11 mouse cellular contexts compared by ENCODE assay signal in genomic region chr6:108466061-108466531, GRCm38 (mm10).
A peak's percentile ranks its signal among the peaks of the same experiment; 100 is the strongest.
DNase-seq lines count a peak whose midpoint lies in the region; ATAC-seq and TF ChIP-seq lines count a peak whose summit lies in the region.
"Had no signal": no experiment of that assay in that cellular context is flagged by ENCODE, and none has a peak within 500 bp of the region (broad histone marks: within the 10 kb centered on the region; RNA-seq: fewer than 3 reads in every experiment).

No protein-coding gene starts in this region.

- peak; percentile 76 for ATAC-seq in activated CD4-positive, CD25-positive, alpha-beta regulatory T cell, adult 4 months
- ATAC-seq in lung, embryonic 14.5 days (ENCODE audit: insufficient read depth) = 0 out of 2 replicates have a peak, but pooled peaks have one; percentile 12
- ATAC-seq: intestine, embryonic 15.5 days had no signal

- intact Hi-C loops in gastrocnemius, adult 2 months (cut with DNase I) = loop anchor here (5.0 kb wide), 1 partner anchor 39 kb away; no protein-coding TSS in a partner anchor

- DNase-seq in gastrocnemius, adult 2 months = no peak
- no peak for DNase-seq in gastrocnemius, postnatal 4 days (ENCODE audit: low spot score in 2 of 2)
- DNase-seq in lung, embryonic 14.5 days = no peak
- DNase-seq in spleen, postnatal 36 days (ENCODE audit: low spot score in 2 of 2) = peak; percentile 50 to 53
- DNase-seq in gastrocnemius, postnatal 25 days = no peak
- no peak for DNase-seq in frontal cortex, adult 2 months (ENCODE audit: extremely low spot score in 1 of 2, low spot score in 1 of 2)
- no peak for DNase-seq in gastrocnemius, adult 18-20 months (ENCODE audit: low spot score)
- DNase-seq: cerebellum, adult 18-20 months had no signal

- H3K9ac ChIP-seq in lung, embryonic 14.5 days = no peak overlapping the region
- H3K9ac ChIP-seq: intestine, embryonic 15.5 days had no signal

- no peaks in the 10 kb centered on the region for H3K36me3 ChIP-seq in lung, embryonic 14.5 days (ENCODE audit: insufficient read depth)
- H3K36me3 ChIP-seq: intestine, embryonic 15.5 days had no signal

- peak overlapping the region; percentile 90 for H3K27ac ChIP-seq in gastrocnemius, adult 2 months
- no peak overlapping the region for H3K27ac ChIP-seq in lung, embryonic 14.5 days (ENCODE audit: low read depth)
- H3K27ac ChIP-seq: intestine, embryonic 15.5 days had no signal

- TF ChIP-seq CTCF in gastrocnemius, adult 2 months (IDR thresholded peaks at IDR 0.05) = no peak
- no peak for TF ChIP-seq CTCF in lung, embryonic 14.5 days (IDR thresholded peaks at IDR 0.05; ENCODE audit: low read depth)

- H3K4me1 ChIP-seq in lung, embryonic 14.5 days (ENCODE audit: insufficient read depth) = no peaks in the 10 kb centered on the region
- H3K4me1 ChIP-seq: intestine, embryonic 15.5 days had no signal

- H3K27me3 ChIP-seq in lung, embryonic 14.5 days (ENCODE audit: insufficient read depth, low read length) = no peaks in the 10 kb centered on the region
- H3K27me3 ChIP-seq: intestine, embryonic 15.5 days had no signal

- no peak overlapping the region for H3K4me3 ChIP-seq in gastrocnemius, adult 2 months
- no peak overlapping the region for H3K4me3 ChIP-seq in lung, embryonic 14.5 days (ENCODE audit: low read depth, low read length)
- H3K4me3 ChIP-seq: erythroblast, embryonic 14.5 days; intestine, embryonic 15.5 days had no signal

- no peak overlapping the region for H3K4me2 ChIP-seq in lung, embryonic 14.5 days
- H3K4me2 ChIP-seq: intestine, embryonic 15.5 days had no signal

- no peaks in the 10 kb centered on the region for H3K9me3 ChIP-seq in lung, embryonic 14.5 days (ENCODE audit: low read depth, low read length)
- H3K9me3 ChIP-seq: intestine, embryonic 15.5 days had no signal

- WGBS in lung, embryonic 14.5 days = 53% methylated on average over 8 of the region's 8 CpGs

Comparison
In these comparisons a context has a peak if more than half of its experiments do, and no peak if none do; other contexts are left out.
1. DNase-seq: peak in spleen, postnatal 36 days (2 of 2); none in gastrocnemius, adult 2 months (single experiment), gastrocnemius, postnatal 4 days (0 of 2), lung, embryonic 14.5 days (single experiment), gastrocnemius, postnatal 25 days (single experiment), frontal cortex, adult 2 months (0 of 2) and gastrocnemius, adult 18-20 months (single experiment).